Mouse (Mus musculus): ENCODE results near the gene Slc16a12.

The Slc16a12 gene

GRCm38 (mm10) chr19:34726254-34726962, 20.7 kb downstream of the Slc16a12 start:
- DNase-seq (ENCODE audit: low spot score) = no peak

GRCm38 (mm10) chr19:34725418-34725817, 21.7 kb downstream of the Slc16a12 start:
- DNase-seq (ENCODE audit: low spot score) = no peak

- DNase-seq (ENCODE audit: low spot score) = no peak
Observed at GRCm38 (mm10) chr19:34724598-34724997, 22.5 kb downstream of the Slc16a12 start.

- DNase-seq (ENCODE audit: low spot score) = no peak
Observed at GRCm38 (mm10) chr19:34722541-34722940, 24.5 kb downstream of the Slc16a12 start.

- no peak for DNase-seq (ENCODE audit: low spot score)
Observed at GRCm38 (mm10) chr19:34720130-34720529, 27.0 kb downstream of the Slc16a12 start.

GRCm38 (mm10) chr19:34718963-34719362, 28.1 kb downstream of the Slc16a12 start:
- DNase-seq (ENCODE audit: low spot score) = no peak

GRCm38 (mm10) chr19:34718478-34718877, 28.6 kb downstream of the Slc16a12 start:
- no peak for DNase-seq (ENCODE audit: low spot score)

- DNase-seq (ENCODE audit: low spot score) = no peak
Observed at GRCm38 (mm10) chr19:34715895-34716294, 31.2 kb downstream of the Slc16a12 start.

- no peak for DNase-seq (ENCODE audit: low spot score)
Observed at GRCm38 (mm10) chr19:34714250-34714666, 32.8 kb downstream of the Slc16a12 start.

- DNase-seq (ENCODE audit: low spot score) = peak; percentile 75
Observed at GRCm38 (mm10) chr19:34712050-34712449, 35.0 kb downstream of the Slc16a12 start.

- DNase-seq (ENCODE audit: low spot score) = no peak
Observed at GRCm38 (mm10) chr19:34708221-34708620, 38.9 kb downstream of the Slc16a12 start.

GRCm38 (mm10) chr19:34707571-34707970, 39.5 kb downstream of the Slc16a12 start:
- DNase-seq (ENCODE audit: low spot score) = no peak

GRCm38 (mm10) chr19:34706261-34706660, 40.8 kb downstream of the Slc16a12 start:
- DNase-seq (ENCODE audit: low spot score) = peak; percentile 40

GRCm38 (mm10) chr19:34705141-34705540, 41.9 kb downstream of the Slc16a12 start:
- no peak for DNase-seq (ENCODE audit: low spot score)

- DNase-seq (ENCODE audit: low spot score) = no peak
Observed at GRCm38 (mm10) chr19:34699300-34699699, 47.8 kb downstream of the Slc16a12 start.

GRCm38 (mm10) chr19:34698852-34699251, 48.2 kb downstream of the Slc16a12 start:
- no peak for DNase-seq (ENCODE audit: low spot score)

- DNase-seq (ENCODE audit: low spot score) = no peak
Observed at GRCm38 (mm10) chr19:34698432-34698831, 48.7 kb downstream of the Slc16a12 start.

GRCm38 (mm10) chr19:34697461-34697860, 49.6 kb downstream of the Slc16a12 start:
- no peak for DNase-seq (ENCODE audit: low spot score)

- DNase-seq (ENCODE audit: low spot score) = no peak
Observed at GRCm38 (mm10) chr19:34696352-34696986, 50.6 kb downstream of the Slc16a12 start.

GRCm38 (mm10) chr19:34691402-34691801, 55.7 kb downstream of the Slc16a12 start:
- DNase-seq (ENCODE audit: low spot score) = no peak

GRCm38 (mm10) chr19:34685530-34685929, 61.6 kb downstream of the Slc16a12 start:
- no peak for DNase-seq (ENCODE audit: low spot score)

GRCm38 (mm10) chr19:34684857-34685256, 62.2 kb downstream of the Slc16a12 start:
- no peak for DNase-seq (ENCODE audit: low spot score)

- DNase-seq (ENCODE audit: low spot score) = no peak
Observed at GRCm38 (mm10) chr19:34678428-34678827, 68.7 kb downstream of the Slc16a12 start.

GRCm38 (mm10) chr19:34673476-34673875, 73.6 kb downstream of the Slc16a12 start:
- no peak for DNase-seq (ENCODE audit: low spot score)

Data from yolk sac, embryonic 10.5 days (tissue).